Mouse (Mus musculus) MEL (cell line): ENCODE data around the gene Wdr38. TPM values are rescaled to one million over a fixed set of nuclear protein-coding genes. Genes with fewer than 3 reads are reported as not detected.

Experiments
- DNase-seq: peaks from one replicate; pipeline ENCODE4 v3.0.0; 2011; ENCODE audit warnings: low read depth, low spot score
- H3K27ac ChIP-seq: 2 replicates; pipeline ENCODE4 v1.5.1; 2012; ENCODE audit warnings: low read depth, mild to moderate bottlenecking, control low read depth, low read length, moderate library complexity; ENCODE audit not compliant: control insufficient read depth
- H3K27me3 ChIP-seq, 2 experiments: fragments of 150-350 bp in 1 of 2; sonication (generic) in 1 of 2; 2 replicates each; pipeline ENCODE4 v1.6.1; 2012; ENCODE audit warnings: low read length in 2 of 2, mild to moderate bottlenecking in 2 of 2, improper control_type of control experiment in 1 of 2, moderate library complexity in 1 of 2; ENCODE audit not compliant: insufficient read depth in 2 of 2, control insufficient read depth in 1 of 2
- H3K36me3 ChIP-seq, 2 experiments: 2 replicates each; pipeline ENCODE4 v1.6.1; 2012 to 2014; ENCODE audit warnings: low read length in 2 of 2, improper control_type of control experiment in 1 of 2, inconsistent platforms in 1 of 2, mild to moderate bottlenecking in 1 of 2; ENCODE audit not compliant: insufficient read depth in 2 of 2, control insufficient read depth in 1 of 2
- H3K4me1 ChIP-seq, 2 experiments: fragments of 150-350 bp in 1 of 2; sonication (generic) in 1 of 2; 2 replicates each; pipeline ENCODE4 v1.6.1; 2012; ENCODE audit warnings: low read length in 2 of 2, improper control_type of control experiment in 1 of 2, mild to moderate bottlenecking in 1 of 2; ENCODE audit not compliant: insufficient read depth in 2 of 2, control insufficient read depth in 1 of 2
- H3K4me3 ChIP-seq, 2 experiments: fragments of 150-350 bp in 1 of 2; sonication (generic) in 1 of 2; 2 replicates each; pipeline ENCODE4 v1.5.1; 2012; ENCODE audit warnings: low read depth in 2 of 2, low read length in 2 of 2, mild to moderate bottlenecking in 2 of 2, moderate library complexity in 2 of 2, control low read depth in 1 of 2, improper control_type of control experiment in 1 of 2; ENCODE audit not compliant: control insufficient read depth in 1 of 2, insufficient read depth in 1 of 2
- H3K79me2 ChIP-seq: 2 replicates; pipeline ENCODE4 v1.6.1; 2012; ENCODE audit warnings: mild to moderate bottlenecking, low read length, moderate library complexity; ENCODE audit not compliant: control insufficient read depth, poor library complexity, insufficient read depth
- H3K9ac ChIP-seq: 2 replicates; pipeline ENCODE4 v1.6.1; 2012; ENCODE audit warnings: low read depth, mild to moderate bottlenecking, control low read depth, low read length, moderate library complexity; ENCODE audit not compliant: control insufficient read depth, poor library complexity, severe bottlenecking
- H3K9me3 ChIP-seq: fragments of 150-350 bp; sonication (generic); replicated peaks from 2 replicates; pipeline ENCODE4 v1.6.1; 2012; ENCODE audit warnings: mild to moderate bottlenecking, low read length, improper control_type of control experiment, moderate library complexity; ENCODE audit not compliant: insufficient read depth
- CHD1 ChIP-seq: IDR thresholded peaks from 2 replicates; pipeline ENCODE4 v1.6.1; 2012; ENCODE audit warnings: low read depth, mild to moderate bottlenecking, inconsistent platforms, low read length, improper control_type of control experiment
- CHD2 ChIP-seq: IDR thresholded peaks from 2 replicates; pipeline ENCODE4 v1.6.1; 2011; ENCODE audit warnings: low read length, improper control_type of control experiment
- CTCF ChIP-seq, 3 experiments: IDR thresholded peaks in 2 of 3; conservative IDR thresholded peaks in 1 of 3; 2 replicates each; pipeline ENCODE4 v1.5.1; 2011 to 2012; ENCODE audit warnings: low read length in 3 of 3, low read depth in 2 of 3, mild to moderate bottlenecking in 2 of 3, improper control_type of control experiment in 1 of 3, inconsistent platforms in 1 of 3, mixed read lengths in 1 of 3, moderate library complexity in 1 of 3; ENCODE audit not compliant: control insufficient read depth in 1 of 3, insufficient read depth in 1 of 3, poor library complexity in 1 of 3, severe bottlenecking in 1 of 3
- ELF1 ChIP-seq: IDR thresholded peaks from 2 replicates; pipeline ENCODE4 v1.6.1; 2014; ENCODE audit warnings: low read depth, mild to moderate bottlenecking, inconsistent platforms, low read length, improper control_type of control experiment, moderate library complexity
- ETS1 ChIP-seq: IDR thresholded peaks from 2 replicates; pipeline ENCODE4 v1.6.1; 2012; ENCODE audit warnings: low read depth, mild to moderate bottlenecking, inconsistent platforms, low read length, improper control_type of control experiment, moderate library complexity
- GATA1 ChIP-seq: IDR thresholded peaks from 2 replicates; pipeline ENCODE4 v1.6.1; 2011; ENCODE audit warnings: low read depth, low read length, improper control_type of control experiment
- JUND ChIP-seq: IDR thresholded peaks from 2 replicates; pipeline ENCODE4 v1.6.1; 2011; ENCODE audit warnings: low read depth, mild to moderate bottlenecking, improper control_type of control experiment, low read length
- NRF1 ChIP-seq: IDR thresholded peaks from 2 replicates; pipeline ENCODE4 v1.6.1; 2014; ENCODE audit warnings: low read depth, mild to moderate bottlenecking, inconsistent platforms, low read length, improper control_type of control experiment, moderate library complexity; ENCODE audit not compliant: poor library complexity, insufficient read depth, severe bottlenecking
- POLR2A ChIP-seq, 2 experiments: IDR thresholded peaks; 2 replicates each; pipeline ENCODE4 v1.6.1; 2011 to 2012; ENCODE audit warnings: low read length in 2 of 2, mild to moderate bottlenecking in 2 of 2, control low read depth in 1 of 2, improper control_type of control experiment in 1 of 2, low read depth in 1 of 2, moderate library complexity in 1 of 2; ENCODE audit not compliant: control insufficient read depth in 1 of 2, insufficient read depth in 1 of 2, poor library complexity in 1 of 2
- POLR2AphosphoS2 ChIP-seq: IDR thresholded peaks from 2 replicates; pipeline ENCODE4 v1.6.1; 2011; ENCODE audit warnings: low read length, improper control_type of control experiment
- POLR2AphosphoS5 ChIP-seq: IDR thresholded peaks from 2 replicates; pipeline ENCODE4 v1.6.1; 2012; ENCODE audit warnings: low read depth, borderline replicate concordance, mild to moderate bottlenecking, inconsistent platforms, low read length, moderate library complexity, mixed read lengths
- RAD21 ChIP-seq: IDR thresholded peaks from 2 replicates; pipeline ENCODE4 v1.6.1; 2011; ENCODE audit warnings: mild to moderate bottlenecking, low read depth, low read length, improper control_type of control experiment
- RCOR1 ChIP-seq: IDR thresholded peaks from 2 replicates; pipeline ENCODE4 v1.6.1; 2012; ENCODE audit warnings: low read depth, mild to moderate bottlenecking, inconsistent platforms, low read length, improper control_type of control experiment
- SIN3A ChIP-seq: IDR thresholded peaks from 2 replicates; pipeline ENCODE4 v1.6.1; 2012; ENCODE audit warnings: low read length, improper control_type of control experiment, inconsistent platforms
- TBP ChIP-seq: IDR thresholded peaks from 2 replicates; pipeline ENCODE4 v1.8.0; 2011; ENCODE audit warnings: low read depth, low read length, improper control_type of control experiment
- TCF12 ChIP-seq: IDR thresholded peaks from 2 replicates; pipeline ENCODE4 v1.6.1; 2014; ENCODE audit warnings: low read depth, mild to moderate bottlenecking, inconsistent platforms, low read length, improper control_type of control experiment, moderate library complexity
- ZNF384 ChIP-seq: IDR thresholded peaks from 2 replicates; pipeline ENCODE4 v1.6.1; 2012; ENCODE audit warnings: low read depth, mild to moderate bottlenecking, inconsistent platforms, low read length, improper control_type of control experiment
- polyA plus RNA-seq, 2 experiments: library from polyadenylated mRNA; stranded (reverse) in 1 of 2; unstranded in 1 of 2; fragments of >175 nt in 1 of 2; fragments of >200 nt in 1 of 2; gene quantifications; 2 replicates each; pipeline versions ENCODE4 v1.2.1 to v1.2.4; 2012; ENCODE audit warnings: low replicate concordance in 2 of 2, low read depth in 1 of 2; ENCODE audit not compliant: insufficient read length in 2 of 2, insufficient read depth in 1 of 2, missing spikeins in 1 of 2
- total RNA-seq: library from RNA; depleted of rRNA; stranded (reverse); fragments of 300-350 nt; gene quantifications from 2 replicates; pipeline ENCODE4 v1.2.3, GENCODE M21; 2012

The Wdr38 gene
- total and polyA plus RNA-seq, 3 experiments, result 0.77 to 0.79 TPM; not detected in 1

- TF ChIP-seq NRF1, result peak; percentile 88
- no peak for TF ChIP-seq CTCF (IDR thresholded peaks at IDR 0.05 in 2 of 3, conservative IDR thresholded peaks at IDR 0.05 in 1 of 3; ENCODE audit: control insufficient read depth in 1 of 3, insufficient read depth in 1 of 3, low read depth in 2 of 3, low read length in 3 of 3, poor library complexity in 1 of 3, severe bottlenecking in 1 of 3)
- peak; percentile 78; the same call in 1 of the 2 replicates for TF ChIP-seq SIN3A
- no peak for TF ChIP-seq ETS1
- TF ChIP-seq ELF1, result peak; percentile 96
- no peak for TF ChIP-seq POLR2AphosphoS5
- TF ChIP-seq JUND, result no peak
- TF ChIP-seq ZNF384, result no peak
- TF ChIP-seq RCOR1, result no peak
- TF ChIP-seq TCF12, result peak; percentile 75
- peak; percentile 78 to 86; a peak in 3 of 4 replicates for TF ChIP-seq POLR2A (IDR thresholded peaks at IDR 0.05; ENCODE audit: control insufficient read depth in 1 of 2, insufficient read depth in 1 of 2, low read depth in 1 of 2, low read length in 2 of 2, poor library complexity in 1 of 2)
- TF ChIP-seq GATA1, result no peak
- TF ChIP-seq CHD2, result peak; percentile 93
- TF ChIP-seq CHD1, result no peak
- no peak for TF ChIP-seq RAD21
- peak; percentile 94 for TF ChIP-seq POLR2AphosphoS2
- TF ChIP-seq TBP, result peak; percentile 93
These were observed 7.7 kb downstream of the Wdr38 start, which contains the start of gene Arpc5l (continued) for GRCm38 (mm10) chr2:39004880-39005435.

GRCm38 (mm10) chr2:39005574-39006079, 8.4 kb downstream of the Wdr38 start, which contains the start of gene Rpl35:
Gene Rpl35, minus strand, starts transcription at chr2:39005624.
- Histone ChIP-seq H3K9ac (peak within 1 kb of the TSS; percentile 97), H3K27me3 (no peaks in the 10 kb centered on the region), H3K9me3 (no peaks in the 10 kb centered on the region), H3K36me3 (peaks cover 0 to 28% of the 10 kb centered on the region in 2 experiments; a peak in 3 of 4 replicates), H3K4me3 (peak within 1 kb of the TSS; percentile 86 to 88), H3K27ac (peak within 1 kb of the TSS; percentile 83), H3K79me2 (peaks cover 64% of the 10 kb centered on the region), H3K4me1 (peaks cover 9 to 21% of the 10 kb centered on the region in 2 experiments)
- TF ChIP-seq ZNF384, result no peak
- peak; percentile 34 to 50 (median 49) for TF ChIP-seq CTCF (IDR thresholded peaks at IDR 0.05 in 2 of 3, conservative IDR thresholded peaks at IDR 0.05 in 1 of 3; ENCODE audit: control insufficient read depth in 1 of 3, insufficient read depth in 1 of 3, low read depth in 2 of 3, low read length in 3 of 3, poor library complexity in 1 of 3, severe bottlenecking in 1 of 3)
- TF ChIP-seq GATA1, result peak; percentile 77
- DNase-seq, result peak; percentile 83
